Mouse (Mus musculus) forebrain, embryonic 14.5 days (tissue): ENCODE measurements around the gene Tagap1. TPM values are rescaled to one million over a fixed set of nuclear protein-coding genes. Genes with fewer than 3 reads are reported as not detected.
"Not testable (repeated sequence)": the region's sequence is repeated elsewhere in the genome, so short reads cannot be mapped to it uniquely, and the experiment has no call there.

Experiments
- ATAC-seq: fragments of 200-750 bp; cut with Nextera tagmentation; 2 replicates; pipeline ENCODE4 v1.8.0; 2017; ENCODE audit warnings: mild to moderate bottlenecking, moderate library complexity
- DNase-seq: peaks from one replicate; pipeline ENCODE4 v3.0.0-alpha.2; 2015; ENCODE audit warnings: low spot score
- H3K27ac ChIP-seq: fragments of 300-500 bp; sonication (generic); 2 replicates; pipeline ENCODE4 v1.5.1; 2014; ENCODE audit warnings: low read depth, mild to moderate bottlenecking, control low read depth, low read length, moderate library complexity
- H3K27me3 ChIP-seq: fragments of 300-500 bp; sonication (generic); replicated peaks from 2 replicates; pipeline ENCODE4 v1.6.1; 2014; ENCODE audit warnings: low read length, control low read depth, mixed read lengths; ENCODE audit not compliant: control insufficient read depth, insufficient read depth
- H3K36me3 ChIP-seq: fragments of 300-500 bp; sonication (generic); 2 replicates; pipeline ENCODE4 v1.6.1; 2014; ENCODE audit warnings: low read length, control low read depth; ENCODE audit not compliant: control insufficient read depth, insufficient read depth
- H3K4me1 ChIP-seq: fragments of 300-500 bp; sonication (generic); 2 replicates; pipeline ENCODE4 v1.6.1; 2014; ENCODE audit warnings: antibody characterized with exemption, low read length, control low read depth; ENCODE audit not compliant: control insufficient read depth, insufficient read depth
- H3K4me2 ChIP-seq: fragments of 300-500 bp; sonication (generic); 2 replicates; pipeline ENCODE4 v1.6.1; 2014; ENCODE audit warnings: mild to moderate bottlenecking, control low read depth, low read length
- H3K4me3 ChIP-seq: fragments of 300-500 bp; sonication (generic); 2 replicates; pipeline ENCODE4 v1.5.1; 2014; ENCODE audit warnings: low read depth, low read length, control low read depth
- H3K9ac ChIP-seq: fragments of 300-500 bp; sonication (generic); 2 replicates; pipeline ENCODE4 v1.6.1; 2014; ENCODE audit warnings: mild to moderate bottlenecking, low read length, control low read depth, moderate library complexity
- H3K9me3 ChIP-seq: fragments of 300-500 bp; sonication (generic); replicated peaks from 2 replicates; pipeline ENCODE4 v1.6.1; 2016; ENCODE audit warnings: low read length, control low read depth, mixed read lengths; ENCODE audit not compliant: control insufficient read depth
- WGBS: fragments of 180-500 bp; shearing (Covaris S2); extraction: QIAGEN DNeasy Blood & Tissue Kit; methylation state at CpG from one replicate; pipeline ENCODE4 v1.1.7; 2014; 5-methylcytosine and 5-hydroxymethylcytosine counted together
- polyA plus RNA-seq: library from polyadenylated mRNA; unstranded; fragments of >200 nt; fragmentation: Nextera tagmentation; extraction: Ambion mirVana; gene quantifications from 2 replicates; pipeline ENCODE4 v1.2.1, GENCODE M21; 2014

Gene Tagap1
- polyA plus RNA-seq, 1 experiment from 2014 or later: 65.3 TPM

GRCm38 (mm10) chr17:6967673-6968072 lies 6.7 kb upstream of the Tagap1 start:
- not testable (repeated sequence) for H3K27me3 ChIP-seq
- 83% methylated on average over 1 of the region's 1 CpGs for WGBS

GRCm38 (mm10) chr17:6965364-6965763 lies 4.4 kb upstream of the Tagap1 start:
- H3K9ac ChIP-seq, ATAC-seq, H3K36me3 ChIP-seq, H3K27me3 ChIP-seq, H3K4me2 ChIP-seq, H3K4me1 ChIP-seq, H3K27ac ChIP-seq, H3K9me3 ChIP-seq, H3K4me3 ChIP-seq: not testable (repeated sequence)
- 7% methylated on average over 5 of the region's 6 CpGs for WGBS
- peak; percentile 52 for DNase-seq

More at GRCm38 (mm10) chr17:6967673-6968072, 6.7 kb upstream of the Tagap1 start:
- not testable (repeated sequence) for DNase-seq, H3K4me1 ChIP-seq, H3K4me2 ChIP-seq, H3K9ac ChIP-seq, H3K27ac ChIP-seq, ATAC-seq, H3K36me3 ChIP-seq, H3K9me3 ChIP-seq, H3K4me3 ChIP-seq

DNA sequence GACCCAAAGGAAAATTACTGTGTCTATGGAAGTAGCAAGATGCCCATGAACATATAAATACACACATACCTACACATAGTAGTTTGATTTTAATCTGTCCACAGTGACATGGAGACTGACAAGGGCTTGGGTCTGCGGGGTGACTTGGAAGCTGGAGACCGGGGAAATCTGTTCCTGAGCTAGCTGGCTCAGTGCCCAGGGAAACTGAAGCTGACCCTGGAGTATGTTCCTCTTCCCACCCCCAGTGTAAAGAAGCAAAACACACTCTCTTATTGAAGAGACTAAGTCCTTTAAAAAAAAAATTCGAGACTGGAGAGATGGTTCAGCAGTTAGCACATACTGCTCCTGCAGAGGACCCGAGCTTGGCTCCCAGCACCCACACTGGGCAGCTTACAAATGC lies 2.0 kb upstream of the Tagap1 start:
- H3K9ac ChIP-seq, ATAC-seq, H3K27me3 ChIP-seq, H3K9me3 ChIP-seq, H3K4me1 ChIP-seq, H3K27ac ChIP-seq, H3K36me3 ChIP-seq, H3K4me3 ChIP-seq, H3K4me2 ChIP-seq: not testable (repeated sequence)
- WGBS: 76% methylated on average over 4 of the region's 4 CpGs
- peak; percentile 3 for DNase-seq

- not testable (repeated sequence) for H3K27me3 ChIP-seq, H3K4me2 ChIP-seq, ATAC-seq, DNase-seq, H3K4me3 ChIP-seq, H3K36me3 ChIP-seq, H3K27ac ChIP-seq, H3K9ac ChIP-seq, H3K4me1 ChIP-seq, H3K9me3 ChIP-seq
- 77% methylated on average over 3 of the region's 6 CpGs for WGBS
Observed at GRCm38 (mm10) chr17:6962339-6962738, 1.4 kb upstream of the Tagap1 start.

GRCm38 (mm10) chr17:6961181-6962000 lies 435 bp upstream of the Tagap1 start:
- H3K36me3 ChIP-seq, H3K9ac ChIP-seq, H3K27me3 ChIP-seq, H3K27ac ChIP-seq, H3K9me3 ChIP-seq, H3K4me1 ChIP-seq: not testable (repeated sequence)
- Histone ChIP-seq H3K4me3 (peak overlapping the region; percentile 40), H3K4me2 (peak overlapping the region; percentile 34; the same call in 1 of the 2 replicates)
- peak; percentile 97 for ATAC-seq
- under 1% methylated on average over 12 of the region's 48 CpGs for WGBS
- peak; percentile 4 for DNase-seq

DNA sequence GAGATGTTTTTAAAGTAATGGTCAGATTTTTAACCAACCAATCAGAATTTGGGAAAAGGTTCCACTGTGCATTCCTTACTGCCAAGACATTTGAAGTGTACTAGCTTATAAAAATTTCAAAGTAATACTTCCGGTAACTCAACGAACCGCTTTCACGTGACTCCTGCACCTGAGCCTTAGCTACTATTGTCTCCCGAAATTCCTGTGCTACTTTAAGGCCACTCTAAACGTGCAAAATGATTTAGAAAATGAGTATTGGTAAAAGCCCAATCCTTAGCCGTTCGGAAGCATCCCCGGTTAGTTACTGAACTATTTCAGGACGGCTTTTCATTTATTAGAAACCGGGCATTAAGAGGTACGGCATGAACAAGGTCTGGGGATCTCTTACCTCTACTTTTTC lies 607 bp downstream of the Tagap1 start:
- H3K27me3 ChIP-seq, H3K4me1 ChIP-seq, DNase-seq, H3K27ac ChIP-seq, H3K36me3 ChIP-seq, ATAC-seq, H3K9me3 ChIP-seq: not testable (repeated sequence)
- Histone ChIP-seq H3K9ac (0 out of 2 replicates have a peak overlapping the region, but pooled peaks have one; percentile 48), H3K4me2 (peak overlapping the region; percentile 42), H3K4me3 (peak overlapping the region; percentile 40)
- under 1% methylated on average over 12 of the region's 12 CpGs for WGBS

DNA sequence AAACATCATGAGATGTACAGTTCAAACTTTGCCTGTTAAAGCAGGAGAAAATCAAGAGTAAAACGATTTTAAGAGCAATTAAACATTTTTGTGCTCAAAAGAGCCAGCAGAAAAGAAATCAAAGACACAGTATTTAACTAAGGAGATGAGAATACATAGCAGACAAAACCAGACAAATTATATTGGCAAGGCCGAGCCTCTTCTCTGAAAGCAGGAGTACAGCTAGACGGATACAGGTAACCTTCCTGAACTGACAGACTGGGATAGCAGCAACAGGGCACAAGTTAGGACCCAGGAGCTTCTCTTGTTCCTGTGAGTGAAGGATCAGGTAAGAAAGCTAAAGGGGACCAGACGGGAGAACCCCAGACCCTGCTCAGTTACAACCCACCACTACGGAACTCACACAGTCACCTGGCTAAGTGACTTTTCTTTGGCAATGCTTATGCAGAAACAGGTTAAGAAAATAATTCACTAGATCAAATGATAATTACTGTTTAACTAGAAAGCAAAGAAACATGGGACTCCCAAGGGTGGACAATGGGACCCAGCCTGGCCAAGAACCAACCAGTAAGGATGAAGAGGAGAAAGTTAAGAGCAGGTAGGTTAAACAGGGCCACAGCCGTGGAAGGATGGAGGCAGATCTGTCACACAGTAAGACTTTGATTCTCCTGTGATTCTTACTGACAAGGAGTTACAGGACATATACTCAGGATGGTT lies 1.3 kb downstream of the Tagap1 start:
- not testable (repeated sequence) for H3K27ac ChIP-seq, H3K9me3 ChIP-seq, H3K4me1 ChIP-seq, ATAC-seq, H3K27me3 ChIP-seq, H3K4me3 ChIP-seq, DNase-seq, H3K9ac ChIP-seq, H3K36me3 ChIP-seq
- H3K4me2 ChIP-seq: peak overlapping the region; percentile 42
- WGBS: 53% methylated on average over 5 of the region's 6 CpGs

- H3K4me2 ChIP-seq: not testable (repeated sequence)
Observed at GRCm38 (mm10) chr17:6958881-6959280, 2.1 kb downstream of the Tagap1 start.

GRCm38 (mm10) chr17:6948769-6949228 lies 12.2 kb downstream of the Tagap1 start:
- Histone ChIP-seq H3K9ac (peak overlapping the region; percentile 62), H3K4me3 (peak overlapping the region; percentile 46), H3K4me2 (peak overlapping the region; percentile 57)
- H3K9me3 ChIP-seq, H3K36me3 ChIP-seq, H3K4me1 ChIP-seq, H3K27me3 ChIP-seq, H3K27ac ChIP-seq: not testable (repeated sequence)
- ATAC-seq (peak; percentile 33), DNase-seq (peak; percentile 4)
- WGBS: 14% methylated on average over 9 of the region's 9 CpGs

More at GRCm38 (mm10) chr17:6958881-6959280, 2.1 kb downstream of the Tagap1 start:
- H3K4me1 ChIP-seq, H3K36me3 ChIP-seq, DNase-seq, H3K27me3 ChIP-seq, H3K9me3 ChIP-seq, H3K27ac ChIP-seq, ATAC-seq, H3K4me3 ChIP-seq, H3K9ac ChIP-seq: not testable (repeated sequence)
- WGBS: 94% methylated on average over 5 of the region's 8 CpGs
